Mouse (Mus musculus) heart, embryonic 13.5 days (tissue): ENCODE measurements at regions not wholly inside any gene's neighbourhood (a gene's known extent, or its start where the extent isn't known, plus 50 kb on each side); places are given as distances from the start of the nearest gene placed in this dataset.

Experiments
- ATAC-seq: fragments of 200-750 bp; cut with Nextera tagmentation; 2 replicates; pipeline ENCODE4 v1.8.0; 2017; ENCODE audit warnings: moderate TSS enrichment; ENCODE audit not compliant: insufficient number of reproducible peaks, low FRiP score, low TSS enrichment; ENCODE audit errors: extremely low read depth
- H3K27ac ChIP-seq: fragments of 300-500 bp; sonication (generic); replicated peaks from 2 replicates; pipeline ENCODE4 v1.5.1; 2015; ENCODE audit warnings: moderate library complexity, mild to moderate bottlenecking, inconsistent platforms
- H3K27me3 ChIP-seq: fragments of 300-500 bp; sonication (generic); replicated peaks from 2 replicates; pipeline ENCODE4 v1.6.1; 2015; ENCODE audit warnings: mild to moderate bottlenecking, inconsistent platforms
- H3K36me3 ChIP-seq: fragments of 300-500 bp; sonication (generic); 2 replicates; pipeline ENCODE4 v1.6.1; 2015; ENCODE audit warnings: mild to moderate bottlenecking, inconsistent platforms
- H3K4me1 ChIP-seq: fragments of 300-500 bp; sonication (generic); 2 replicates; pipeline ENCODE4 v1.6.1; 2015; ENCODE audit warnings: inconsistent platforms
- H3K4me2 ChIP-seq: fragments of 300-500 bp; sonication (generic); 2 replicates; pipeline ENCODE4 v1.6.1; 2015; ENCODE audit warnings: inconsistent platforms, mild to moderate bottlenecking, moderate library complexity
- H3K4me3 ChIP-seq: fragments of 300-500 bp; sonication (generic); 2 replicates; pipeline ENCODE4 v1.5.1; 2015; ENCODE audit warnings: moderate library complexity, mild to moderate bottlenecking, inconsistent platforms
- H3K9ac ChIP-seq: fragments of 300-500 bp; sonication (generic); 2 replicates; pipeline ENCODE4 v1.6.1; 2015; ENCODE audit warnings: inconsistent platforms, mild to moderate bottlenecking, moderate library complexity
- H3K9me3 ChIP-seq: fragments of 300-500 bp; sonication (generic); 2 replicates; pipeline ENCODE4 v1.6.1; 2016; ENCODE audit warnings: inconsistent platforms
- WGBS: fragments of 180-500 bp; shearing (Covaris S2); methylation state at CpG from one replicate; pipeline ENCODE4 v1.1.7; 2015; ENCODE audit warnings: mixed read lengths; 5-methylcytosine and 5-hydroxymethylcytosine counted together

DNA sequence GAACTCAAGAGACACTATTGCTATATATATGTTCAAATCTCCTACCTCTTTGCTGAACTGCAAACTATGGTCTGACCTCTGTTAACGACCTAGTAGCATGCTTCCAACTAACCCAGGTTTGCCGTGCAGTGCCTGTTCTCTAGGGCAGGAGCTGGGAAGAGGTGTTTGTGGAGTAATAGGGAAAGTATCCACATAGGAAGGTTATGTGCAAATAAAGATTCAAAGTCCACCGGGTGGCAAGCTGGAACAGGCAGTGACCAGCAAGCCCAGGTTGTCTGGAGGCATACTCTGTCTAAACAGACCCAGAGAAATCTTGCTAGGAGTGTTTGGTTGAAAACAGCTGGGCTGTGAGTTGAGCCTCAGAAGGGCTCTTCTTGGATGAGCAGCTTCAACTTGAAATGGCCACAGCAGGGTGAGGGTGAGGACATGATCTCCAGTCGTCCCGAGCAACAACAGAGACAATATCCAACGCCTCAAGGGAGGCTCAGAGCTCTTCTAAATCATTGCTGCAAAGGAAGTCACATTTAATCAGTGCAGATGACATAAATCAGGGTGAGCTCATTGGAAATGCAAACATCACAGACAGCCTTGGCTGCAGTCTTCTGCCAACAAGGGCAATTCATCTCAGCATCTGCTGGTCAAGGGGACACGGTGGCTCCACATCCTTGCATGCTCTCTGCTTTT, 846.7 kb downstream of the Synb start:
- no peak for ATAC-seq
- WGBS: 57% methylated on average over 7 of the region's 7 CpGs
- Histone ChIP-seq H3K27me3 (no peaks in the 10 kb centered on the region), H3K4me3 (no peak overlapping the region), H3K9me3 (no peaks in the 10 kb centered on the region), H3K36me3 (no peaks in the 10 kb centered on the region), H3K9ac (no peak overlapping the region), H3K4me1 (peaks cover 4% of the 10 kb centered on the region; the same call in 1 of the 2 replicates), H3K27ac (no peak overlapping the region), H3K4me2 (no peak overlapping the region)

DNA sequence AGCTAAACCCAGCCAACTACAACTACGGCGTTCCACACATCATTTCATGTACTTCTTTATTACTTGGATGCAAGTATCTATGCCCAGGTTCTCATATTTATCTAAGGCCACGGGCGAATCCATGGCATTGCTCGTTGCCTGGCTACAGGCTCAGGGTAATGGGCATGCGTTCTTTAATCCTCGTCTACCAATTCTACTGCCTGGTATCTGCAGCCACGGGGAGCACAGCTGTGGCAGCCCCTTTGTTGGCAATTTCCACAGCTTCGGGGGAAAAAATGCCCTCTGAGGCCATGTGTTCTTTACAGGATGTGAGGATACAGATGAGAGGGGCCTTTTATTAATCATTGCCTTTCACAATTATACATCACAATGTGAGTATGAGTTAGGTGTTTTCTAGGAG, 860.8 kb downstream of the Synb start:
- Histone ChIP-seq H3K9me3 (no peaks in the 10 kb centered on the region), H3K27ac (no peak overlapping the region), H3K9ac (no peak overlapping the region), H3K27me3 (no peaks in the 10 kb centered on the region), H3K4me2 (no peak overlapping the region), H3K36me3 (no peaks in the 10 kb centered on the region), H3K4me3 (no peak overlapping the region), H3K4me1 (no peaks in the 10 kb centered on the region)
- ATAC-seq: no peak
- 88% methylated on average over 9 of the region's 9 CpGs for WGBS

DNA sequence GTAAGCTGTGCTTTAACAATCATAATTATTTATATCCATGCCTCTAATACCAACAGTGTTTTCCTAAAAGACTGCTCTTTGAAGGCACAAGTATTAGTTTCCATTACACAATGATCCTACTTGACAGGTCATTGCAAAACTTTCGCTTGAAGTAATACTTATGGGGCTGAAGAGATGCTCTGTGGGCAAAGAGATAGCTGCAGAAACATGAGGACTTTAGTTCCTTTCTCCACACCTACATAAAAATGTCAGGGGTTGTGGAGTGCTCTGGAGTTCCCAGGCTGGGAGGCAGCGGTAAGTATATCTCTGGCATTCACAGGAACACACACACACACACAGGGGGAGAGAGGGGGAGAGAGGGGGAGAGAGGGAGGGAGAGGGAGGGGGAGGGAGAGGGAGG, 862.0 kb downstream of the Synb start:
- ATAC-seq: no peak
- Histone ChIP-seq H3K4me1 (no peaks in the 10 kb centered on the region), H3K27ac (no peak overlapping the region), H3K9me3 (no peaks in the 10 kb centered on the region), H3K36me3 (no peaks in the 10 kb centered on the region), H3K4me3 (no peak overlapping the region), H3K9ac (no peak overlapping the region), H3K4me2 (no peak overlapping the region), H3K27me3 (no peaks in the 10 kb centered on the region)
- 33% methylated on average over 2 of the region's 2 CpGs for WGBS

DNA sequence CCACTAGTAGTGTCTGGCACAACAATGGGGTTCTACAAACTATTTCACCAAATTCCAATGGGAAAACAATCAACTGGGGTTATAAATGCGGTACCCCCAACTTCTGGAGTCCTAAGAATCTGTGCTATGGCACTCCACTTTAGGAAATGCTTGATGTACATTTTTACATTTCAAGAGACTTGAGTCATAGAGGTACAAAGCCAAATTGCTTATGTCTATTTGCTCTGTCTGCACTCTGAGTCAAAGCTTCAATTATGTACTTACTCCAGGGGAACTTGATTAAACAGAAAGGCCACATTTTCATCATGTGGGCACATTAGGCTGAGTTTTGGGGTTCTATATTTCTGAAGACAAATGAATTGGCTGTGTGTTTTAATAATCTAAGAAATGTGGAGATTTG, 866.9 kb downstream of the Synb start:
- 79% methylated on average over 1 of the region's 1 CpGs for WGBS
- no peak for ATAC-seq
- H3K9ac ChIP-seq: no peak overlapping the region

DNA sequence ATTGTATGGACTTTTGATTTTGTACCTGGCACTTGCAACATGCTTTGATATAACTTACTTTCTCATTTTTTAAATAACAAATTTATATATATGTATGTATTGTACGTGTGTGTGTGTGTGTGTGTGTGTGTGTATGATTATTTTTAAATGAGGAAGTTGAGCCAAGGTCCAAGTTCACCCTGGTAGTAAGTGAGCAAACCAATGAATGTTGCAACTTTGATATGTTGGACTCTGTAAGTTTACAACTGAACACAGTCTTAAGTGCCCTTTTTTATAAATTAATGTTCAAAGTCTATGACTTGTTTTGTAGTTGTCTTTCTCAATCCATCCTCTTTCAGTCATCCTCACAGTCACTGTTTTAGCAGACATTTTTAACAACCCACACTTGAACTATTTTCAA, 901.7 kb downstream of the Synb start:
- H3K4me3 ChIP-seq: no peak overlapping the region

More for the DNA sequence above, 866.9 kb downstream of the Synb start:
- Histone ChIP-seq H3K27ac (no peak overlapping the region), H3K9me3 (no peaks in the 10 kb centered on the region), H3K36me3 (no peaks in the 10 kb centered on the region), H3K4me2 (no peak overlapping the region), H3K4me3 (no peak overlapping the region), H3K27me3 (no peaks in the 10 kb centered on the region), H3K4me1 (no peaks in the 10 kb centered on the region)

DNA sequence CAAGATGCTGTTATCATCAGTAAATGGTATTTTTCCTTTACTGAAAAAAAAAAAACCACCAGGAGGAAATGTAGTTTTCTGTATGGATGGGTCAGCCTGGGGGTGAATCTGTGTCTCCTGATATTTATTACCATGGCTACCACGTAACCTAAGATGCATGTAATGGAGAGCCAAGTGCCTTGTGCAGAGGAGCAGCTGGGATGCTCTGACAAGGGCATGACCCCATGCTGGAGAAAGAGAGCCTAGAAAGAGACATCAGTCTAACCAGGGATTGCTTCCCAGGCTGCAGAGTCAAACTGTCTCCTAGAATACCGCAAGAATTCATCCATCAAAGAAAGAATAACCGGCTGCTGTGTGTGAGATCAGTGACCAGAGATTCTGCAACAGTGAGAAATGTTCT, 902.2 kb downstream of the Synb start:
- no peaks in the 10 kb centered on the region for H3K27me3 ChIP-seq
- no peak overlapping the region for H3K4me2 ChIP-seq
- H3K36me3 ChIP-seq: no peaks in the 10 kb centered on the region
- no peaks in the 10 kb centered on the region for H3K4me1 ChIP-seq
- no peak for ATAC-seq
- no peaks in the 10 kb centered on the region for H3K9me3 ChIP-seq
- no peak overlapping the region for H3K9ac ChIP-seq
- H3K27ac ChIP-seq: no peak overlapping the region
- no peak overlapping the region for H3K4me3 ChIP-seq
- WGBS: 64% methylated on average over 3 of the region's 3 CpGs

More for the DNA sequence above, 901.7 kb downstream of the Synb start:
- Histone ChIP-seq H3K4me1 (no peaks in the 10 kb centered on the region), H3K27ac (no peak overlapping the region), H3K27me3 (no peaks in the 10 kb centered on the region), H3K4me2 (no peak overlapping the region), H3K9ac (no peak overlapping the region), H3K9me3 (no peaks in the 10 kb centered on the region), H3K36me3 (no peaks in the 10 kb centered on the region)
- no peak for ATAC-seq
- WGBS: 66% methylated on average over 1 of the region's 1 CpGs

DNA sequence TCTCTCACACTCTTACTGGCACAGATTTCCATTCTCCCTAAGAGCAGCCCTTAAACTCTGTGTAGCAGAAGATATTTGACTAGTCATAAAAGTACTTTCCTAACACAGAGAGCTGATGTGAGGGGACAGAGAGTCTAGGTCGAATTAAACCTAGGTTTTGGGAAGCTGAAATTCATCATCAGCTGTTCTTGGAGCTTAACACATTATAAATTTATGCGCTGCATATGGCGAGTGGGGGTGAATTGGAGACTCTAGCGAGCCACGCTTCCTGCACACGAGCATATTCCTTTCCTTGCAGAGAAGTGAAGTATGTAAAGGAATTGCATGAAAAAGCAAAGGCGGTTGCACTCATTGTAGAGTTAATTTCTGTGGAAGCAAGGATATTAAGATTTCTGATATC, 912.4 kb downstream of the Synb start:
- H3K4me2 ChIP-seq: no peak overlapping the region
- H3K4me1 ChIP-seq: peaks cover 4% of the 10 kb centered on the region; the same call in 1 of the 2 replicates
- H3K27ac ChIP-seq: no peak overlapping the region
- WGBS: 83% methylated on average over 7 of the region's 7 CpGs
- no peak overlapping the region for H3K4me3 ChIP-seq
- H3K36me3 ChIP-seq: no peaks in the 10 kb centered on the region
- ATAC-seq: no peak
- H3K9ac ChIP-seq: no peak overlapping the region
- no peaks in the 10 kb centered on the region for H3K9me3 ChIP-seq
- H3K27me3 ChIP-seq: no peaks in the 10 kb centered on the region

DNA sequence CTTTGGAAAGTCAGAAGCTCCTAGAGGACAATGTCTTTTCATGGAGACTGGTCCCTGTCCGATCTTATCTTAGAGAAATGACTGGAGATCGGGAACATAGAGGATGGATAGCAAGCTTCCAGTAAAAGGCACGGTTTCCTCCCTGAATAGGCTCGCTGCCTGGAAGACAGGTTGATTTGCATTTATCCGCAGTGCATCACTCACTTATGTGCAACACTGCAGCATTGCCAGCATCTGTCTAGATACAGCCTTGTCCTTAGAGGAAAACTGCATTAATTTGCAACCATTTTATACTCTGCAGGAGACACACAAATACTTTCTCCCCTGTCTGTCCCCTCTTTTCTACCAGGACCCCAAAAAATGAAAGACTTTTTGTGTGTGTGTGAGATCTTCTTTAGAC, 926.4 kb downstream of the Synb start:
- H3K4me3 ChIP-seq: no peak overlapping the region
- no peak overlapping the region for H3K4me2 ChIP-seq
- H3K27ac ChIP-seq: no peak overlapping the region
- H3K36me3 ChIP-seq: no peaks in the 10 kb centered on the region
- no peak overlapping the region for H3K9ac ChIP-seq
- 67% methylated on average over 5 of the region's 5 CpGs for WGBS
- no peaks in the 10 kb centered on the region for H3K4me1 ChIP-seq
- ATAC-seq: no peak
- no peaks in the 10 kb centered on the region for H3K27me3 ChIP-seq
- no peaks in the 10 kb centered on the region for H3K9me3 ChIP-seq

DNA sequence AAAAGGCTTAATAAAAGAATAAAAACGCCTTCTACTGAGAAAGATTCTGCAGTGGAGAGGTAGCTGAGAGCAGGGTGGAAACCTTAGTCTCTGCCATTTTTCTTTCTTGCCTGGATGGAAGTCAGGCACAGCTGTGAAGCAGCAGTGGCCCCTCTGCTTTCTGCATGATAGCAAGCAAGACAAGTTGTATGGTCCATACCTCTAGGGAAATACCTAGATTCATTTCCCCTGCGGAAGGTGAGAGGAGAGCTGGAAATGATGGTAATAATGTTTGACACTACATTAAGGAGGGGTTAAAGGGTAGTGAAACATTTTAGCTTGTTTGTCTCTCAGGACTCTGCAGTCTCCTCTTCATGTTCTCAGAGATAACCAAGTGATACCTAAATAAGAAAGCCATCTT, 930.2 kb downstream of the Synb start:
- H3K27me3 ChIP-seq: no peaks in the 10 kb centered on the region
- H3K4me2 ChIP-seq: no peak overlapping the region
- 69% methylated on average over 2 of the region's 2 CpGs for WGBS
- no peaks in the 10 kb centered on the region for H3K4me1 ChIP-seq
- no peak for ATAC-seq
- H3K36me3 ChIP-seq: no peaks in the 10 kb centered on the region
- no peaks in the 10 kb centered on the region for H3K9me3 ChIP-seq
- H3K9ac ChIP-seq: no peak overlapping the region
- H3K27ac ChIP-seq: no peak overlapping the region
- no peak overlapping the region for H3K4me3 ChIP-seq

DNA sequence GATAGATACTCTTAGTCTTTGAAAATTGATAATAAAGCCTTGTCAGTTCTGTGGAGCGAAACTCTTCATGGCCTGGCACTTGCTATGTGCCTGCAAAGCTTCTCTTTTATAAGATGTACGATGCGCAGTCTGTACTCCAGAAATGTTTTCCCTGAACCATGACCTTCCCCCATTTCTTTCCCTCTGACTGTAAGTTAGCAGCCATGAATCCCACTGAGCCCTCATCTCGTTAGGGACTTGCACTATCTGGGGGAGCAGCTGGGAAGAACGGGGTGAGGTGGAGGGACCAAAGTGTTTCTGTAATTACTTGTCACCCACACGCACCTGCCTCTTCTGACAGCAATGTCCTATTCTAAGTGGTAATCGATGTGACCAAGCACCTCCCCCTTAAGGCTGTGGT, 932.1 kb downstream of the Synb start:
- Histone ChIP-seq H3K4me2 (no peak overlapping the region), H3K4me1 (no peaks in the 10 kb centered on the region), H3K9ac (no peak overlapping the region), H3K27me3 (no peaks in the 10 kb centered on the region), H3K4me3 (no peak overlapping the region), H3K36me3 (no peaks in the 10 kb centered on the region), H3K27ac (no peak overlapping the region), H3K9me3 (no peaks in the 10 kb centered on the region)
- no peak for ATAC-seq
- 47% methylated on average over 7 of the region's 7 CpGs for WGBS

DNA sequence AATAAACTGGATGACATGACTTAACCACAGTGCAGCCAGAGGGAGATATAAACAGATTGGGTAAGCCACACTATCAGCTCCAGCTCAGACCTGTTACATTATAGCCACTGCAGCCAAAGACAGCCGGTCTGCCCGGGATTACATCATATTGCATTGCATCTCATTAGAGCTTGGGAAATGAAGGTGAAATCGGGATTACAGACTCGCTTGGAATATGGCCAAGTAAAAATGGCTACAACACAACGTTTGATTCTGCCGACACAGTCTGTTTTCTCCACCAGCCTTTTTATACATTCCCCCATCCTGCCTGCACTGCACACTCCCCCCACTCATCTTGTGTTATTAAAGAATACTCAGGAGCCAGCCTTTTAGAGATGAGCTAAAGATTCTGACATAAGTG, 932.6 kb downstream of the Synb start:
- Histone ChIP-seq H3K36me3 (no peaks in the 10 kb centered on the region), H3K27ac (no peak overlapping the region), H3K4me1 (no peaks in the 10 kb centered on the region), H3K4me2 (no peak overlapping the region), H3K4me3 (no peak overlapping the region), H3K27me3 (no peaks in the 10 kb centered on the region), H3K9ac (no peak overlapping the region), H3K9me3 (no peaks in the 10 kb centered on the region)
- no peak for ATAC-seq
- WGBS: 66% methylated on average over 6 of the region's 6 CpGs

DNA sequence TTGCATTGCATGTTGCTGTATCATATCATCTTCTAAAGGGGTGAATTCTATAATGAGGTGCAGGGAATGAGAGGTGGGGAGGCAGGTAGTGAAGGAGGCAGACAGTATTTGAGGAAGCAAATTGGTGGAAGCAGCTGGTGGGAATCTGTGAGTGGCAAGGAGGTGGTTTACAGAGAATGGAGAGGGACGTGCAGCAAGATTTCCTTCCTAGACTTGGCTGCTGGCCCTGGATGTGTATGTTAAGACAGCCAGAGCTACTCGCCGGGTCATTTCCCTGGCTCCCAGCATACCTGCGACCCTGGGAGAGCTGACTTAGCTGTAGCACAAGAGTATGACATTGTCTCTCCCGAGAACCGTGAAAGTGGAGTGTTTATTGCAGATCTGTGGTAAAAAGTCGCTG, 937.7 kb downstream of the Synb start:
- 70% methylated on average over 7 of the region's 7 CpGs for WGBS

More for the DNA sequence above, 937.7 kb downstream of the Synb start:
- ATAC-seq: no peak
- Histone ChIP-seq H3K4me3 (no peak overlapping the region), H3K9ac (no peak overlapping the region), H3K9me3 (no peaks in the 10 kb centered on the region), H3K27ac (no peak overlapping the region), H3K36me3 (no peaks in the 10 kb centered on the region), H3K4me1 (no peaks in the 10 kb centered on the region), H3K4me2 (no peak overlapping the region), H3K27me3 (no peaks in the 10 kb centered on the region)
